Mouse (Mus musculus) left cerebral cortex, adult 2 months (tissue): ENCODE measurements around the gene Borcs6. TPM values are rescaled to one million over a fixed set of nuclear protein-coding genes. Genes with fewer than 3 reads are reported as not detected.

Experiments used
- DNase-seq, 2 experiments: peaks; one replicate each; pipeline ENCODE4 v3.0.0; 2021 to 2022; ENCODE audit warnings: low spot score in 2 of 2, mixed read lengths in 1 of 2; ENCODE audit errors: extremely low spot score in 1 of 2
- H3K27ac ChIP-seq: fragments of 200-600 bp; 2 replicates; pipeline ENCODE4 v1.8.1; 2022
- H3K4me3 ChIP-seq: fragments of 200-600 bp; 2 replicates; pipeline ENCODE4 v1.8.1; 2022
- CTCF ChIP-seq: fragments of 200-600 bp; IDR thresholded peaks from 2 replicates; pipeline ENCODE4 v1.8.1; 2022; ENCODE audit warnings: antibody characterized with exemption, mild to moderate bottlenecking, moderate library complexity
- intact Hi-C: fragments of 180-260 bp; cut with DNase I; formaldehyde crosslinking; loops from one replicate; pipeline ENCODE4 v1.15.1; 2025
- total RNA-seq, 2 experiments: library from RNA; stranded (reverse); gene quantifications; 2 replicates each; pipeline ENCODE4 v1.2.3; 2021

The Borcs6 gene
- total RNA-seq, 2 experiments from 2014 or later, result 31.1 to 33.8 TPM

DNA sequence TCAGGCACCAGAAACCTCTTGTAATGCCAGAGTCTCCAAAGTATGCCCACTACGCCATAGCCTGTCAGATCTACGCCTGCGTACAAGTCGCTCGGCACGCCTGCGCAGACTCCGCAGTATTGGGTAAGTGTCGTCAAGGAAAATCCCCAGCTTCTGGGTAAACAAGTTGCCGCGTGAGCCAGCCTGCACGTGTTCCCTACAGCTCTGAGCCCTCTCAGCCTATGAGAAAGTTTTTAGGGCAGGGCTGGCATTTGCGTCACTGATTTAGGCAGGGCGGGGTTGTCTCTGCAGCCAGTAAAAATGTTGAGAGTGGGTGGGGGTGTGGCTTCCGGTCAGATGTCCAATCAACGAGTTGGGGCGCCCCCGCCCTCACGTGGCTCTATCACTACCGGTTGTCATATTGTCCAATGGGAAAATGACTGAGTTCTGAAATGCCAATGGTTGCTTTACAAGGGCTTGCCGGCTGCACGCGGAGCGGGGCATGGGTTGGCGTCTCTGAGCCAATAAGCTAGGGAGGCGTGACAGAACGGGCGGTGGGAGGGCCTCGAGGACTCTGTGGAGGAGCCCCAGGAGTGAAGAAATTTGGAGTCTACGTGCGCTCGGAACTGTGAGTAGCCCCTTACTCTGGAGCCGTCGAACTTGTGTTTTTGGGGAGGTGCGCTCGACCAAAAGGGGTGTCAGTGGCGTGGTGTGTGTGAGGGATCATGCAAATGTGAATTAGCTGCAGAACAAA lies 35.3 kb downstream of the Borcs6 start, which contains the start of gene Per1:
TSS of gene Per1 (plus strand) at position 521 of the 733 bp plus-strand sequence.
- intact Hi-C loops, result loop anchor here (5.0 kb wide), 1 partner anchor 317 kb away; the partner anchor contains the start of gene Kdm6b
- TF ChIP-seq CTCF, result no peak
- Histone ChIP-seq H3K27ac (peak within 1 kb of the TSS; percentile 99), H3K4me3 (peak within 1 kb of the TSS; percentile 87)
- peak; percentile 98 to 100 for DNase-seq

DNA sequence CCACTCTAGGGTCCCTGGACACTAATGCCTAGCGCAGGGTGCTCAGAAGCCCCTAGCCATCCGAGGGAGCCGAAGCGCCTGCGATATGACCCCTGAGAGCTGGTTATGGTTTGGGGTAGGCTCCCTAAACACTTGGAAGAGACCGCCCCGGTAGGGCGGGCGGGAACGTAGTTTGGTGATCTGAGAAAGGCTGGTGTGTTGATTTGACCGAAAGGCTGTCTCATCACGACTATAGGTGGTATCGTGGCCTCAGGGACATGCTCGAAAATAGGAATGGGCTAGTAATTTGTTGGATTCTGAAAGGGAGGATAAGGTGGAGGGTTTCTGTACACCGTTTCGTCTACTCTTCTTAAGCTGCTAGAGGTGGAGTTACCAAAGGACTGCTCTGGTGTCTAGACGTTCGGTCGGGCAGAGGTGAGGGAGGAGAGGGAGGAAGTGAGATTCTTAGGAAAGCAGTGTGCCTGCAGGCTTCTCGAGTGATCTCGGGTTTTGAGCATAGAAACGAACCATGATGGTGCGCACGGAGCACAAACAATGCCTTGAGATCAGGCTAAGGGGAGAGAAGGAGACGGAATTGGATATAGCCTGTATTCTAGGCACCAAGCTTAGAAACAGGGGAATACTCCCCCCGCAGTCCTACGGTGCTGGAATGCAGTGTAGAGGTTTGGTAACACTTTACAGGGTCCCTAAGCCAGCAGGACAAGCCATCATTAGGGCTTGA lies 36.2 kb downstream of the Borcs6 start:
- no peak for TF ChIP-seq CTCF
- intact Hi-C loops, result loop anchor here (5.0 kb wide), 1 partner anchor 317 kb away; the partner anchor contains the start of gene Kdm6b
- Histone ChIP-seq H3K4me3 (peak overlapping the region; percentile 87), H3K27ac (peak overlapping the region; percentile 99)
- no peak for DNase-seq

DNA sequence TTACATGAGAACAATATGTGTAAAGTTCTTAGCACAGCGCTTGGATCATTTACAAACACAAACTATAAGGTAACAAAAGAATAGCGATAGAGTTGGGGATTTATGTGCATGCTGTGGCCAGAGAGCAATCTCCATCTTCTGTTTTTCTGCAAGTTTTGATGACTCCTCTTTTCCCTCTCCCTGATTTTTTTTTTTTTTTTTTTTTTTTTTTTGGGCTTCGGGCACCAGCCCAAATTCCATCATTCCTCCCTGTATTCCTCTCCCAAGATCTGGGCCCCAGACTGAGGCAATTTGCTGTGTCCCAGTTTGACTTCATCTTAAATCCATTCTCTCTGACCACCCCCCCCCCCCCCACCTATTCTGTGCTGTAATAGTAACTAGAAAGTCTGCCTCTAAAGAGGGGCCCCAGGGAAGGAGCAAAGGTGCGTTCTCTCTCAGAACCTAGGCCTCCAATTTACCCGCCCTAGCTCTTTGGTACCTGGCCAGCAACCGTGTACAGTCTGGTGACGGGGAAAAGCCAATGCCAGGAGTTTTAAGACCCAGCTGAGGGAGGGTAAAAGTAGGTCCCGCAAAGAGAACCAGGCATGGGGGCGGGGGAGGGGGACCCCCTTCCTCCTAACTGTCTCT lies 37.0 kb downstream of the Borcs6 start:
- no peak for TF ChIP-seq CTCF
- intact Hi-C loops, result loop anchor here (5.0 kb wide), 1 partner anchor 316 kb away; the partner anchor contains the start of gene Kdm6b
- H3K4me3 ChIP-seq, result peak overlapping the region; percentile 87
- peak overlapping the region; percentile 99 for H3K27ac ChIP-seq
- no peak for DNase-seq

DNA sequence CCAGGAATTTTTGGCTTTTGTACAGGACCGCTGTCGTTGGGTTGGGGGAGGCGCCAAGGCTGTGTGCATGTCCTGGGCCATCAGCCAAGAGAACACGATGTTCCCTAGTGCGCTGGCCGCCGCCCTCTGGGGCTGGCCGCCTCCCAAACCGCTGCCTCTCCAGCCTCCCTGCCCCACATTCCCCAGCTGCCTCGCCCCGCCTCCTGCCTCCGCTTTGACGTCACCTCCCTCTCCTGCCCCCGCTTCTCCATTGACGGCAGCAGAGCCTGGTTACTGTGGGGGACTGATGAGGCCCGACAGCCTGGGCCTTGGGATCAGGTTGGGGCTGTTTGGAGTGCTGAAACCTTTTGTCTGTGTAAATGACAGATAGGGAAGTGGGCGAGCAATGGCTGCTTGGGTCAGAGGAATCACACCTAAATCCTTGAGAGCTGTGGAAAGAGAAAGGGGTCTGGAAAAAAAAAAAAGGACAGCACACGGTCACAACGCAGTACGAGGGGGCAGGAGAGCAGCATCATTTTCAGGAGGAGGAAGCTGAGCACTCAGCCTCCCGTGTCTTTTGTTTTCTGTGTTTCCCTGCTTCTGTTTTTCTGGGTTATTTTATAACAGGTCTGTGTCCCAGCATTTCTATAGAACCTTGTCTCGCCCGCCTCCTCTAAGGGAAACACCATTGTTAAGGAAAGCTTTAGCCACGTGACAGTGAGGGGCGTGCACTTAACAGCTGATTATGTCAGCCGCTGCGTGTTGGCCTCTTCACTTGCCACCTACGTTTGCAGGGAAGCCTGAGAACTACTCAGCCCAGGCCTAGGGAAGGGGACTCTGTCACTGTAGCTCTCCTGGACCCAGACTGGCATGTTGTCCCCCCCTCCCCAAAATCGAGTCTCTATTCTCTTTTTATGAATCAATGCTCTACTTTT lies 37.7 kb downstream of the Borcs6 start:
- DNase-seq, result peak; percentile 96 to 98
- peak overlapping the region; percentile 87 for H3K4me3 ChIP-seq
- no peak for TF ChIP-seq CTCF
- intact Hi-C loops, result loop anchor here (5.0 kb wide), 1 partner anchor 315 kb away; the partner anchor contains the start of gene Kdm6b
- H3K27ac ChIP-seq, result peak overlapping the region; percentile 99

DNA sequence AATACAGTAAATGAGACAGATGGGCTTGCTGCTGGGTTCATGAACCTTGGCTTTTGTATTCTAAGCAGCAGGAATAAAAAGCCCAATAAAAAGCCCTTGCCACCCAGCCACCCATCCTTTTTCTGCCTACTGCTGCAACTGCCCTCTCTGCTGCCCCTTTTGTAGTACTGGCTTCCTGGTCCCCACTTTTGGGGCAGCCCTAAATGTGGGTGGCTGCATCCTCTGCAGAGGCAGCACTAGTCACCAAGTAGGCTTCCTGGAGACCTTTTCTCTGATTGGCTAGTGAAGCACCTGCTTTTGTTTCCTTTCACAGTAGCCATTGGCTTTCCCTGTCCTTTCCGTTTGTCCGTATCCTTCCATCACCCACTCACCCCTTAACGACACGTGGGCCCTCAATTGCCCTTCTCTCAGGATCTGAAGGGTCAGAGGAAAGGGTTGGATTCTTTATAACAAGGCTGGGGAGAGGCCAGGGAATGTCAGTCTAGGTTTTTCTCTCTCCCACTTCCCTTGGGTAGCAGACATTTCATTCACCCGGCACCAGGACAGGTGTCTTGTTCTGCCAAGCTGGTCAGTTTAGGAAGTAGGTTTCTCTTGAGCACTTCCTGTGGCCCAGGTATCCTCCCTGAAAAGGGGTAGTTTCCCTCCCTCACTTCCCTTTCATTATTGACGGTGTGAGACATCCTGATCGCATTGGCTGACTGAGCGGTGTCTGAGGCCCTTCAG lies 38.7 kb downstream of the Borcs6 start:
- Histone ChIP-seq H3K27ac (peak overlapping the region; percentile 99), H3K4me3 (peak overlapping the region; percentile 87)
- TF ChIP-seq CTCF, result no peak
- intact Hi-C loops, result loop anchor here (5.0 kb wide), 1 partner anchor 314 kb away; the partner anchor contains the start of gene Kdm6b
- DNase-seq, result no peak

DNA sequence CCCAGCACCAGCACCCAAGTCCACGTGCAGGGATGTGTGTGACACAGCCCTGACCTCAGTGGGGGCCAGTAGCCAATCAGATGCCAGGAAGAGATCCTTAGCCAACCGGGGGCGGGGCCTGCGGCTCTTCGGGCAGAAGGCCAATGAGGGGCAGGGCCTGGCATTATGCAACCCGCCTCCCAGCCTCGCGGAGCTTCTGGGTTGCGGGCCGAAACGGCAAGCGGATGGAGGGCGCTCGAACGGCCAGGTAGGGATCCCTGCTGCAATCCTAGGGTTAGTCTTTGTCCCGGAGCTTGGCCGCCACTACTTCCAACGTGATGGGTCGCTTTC lies 39.2 kb downstream of the Borcs6 start:
- H3K27ac ChIP-seq, result peak overlapping the region; percentile 99
- H3K4me3 ChIP-seq, result peak overlapping the region; percentile 87
- TF ChIP-seq CTCF, result no peak
- DNase-seq, result peak; percentile 96 to 97
- intact Hi-C loops, result loop anchor here (5.0 kb wide), 1 partner anchor 314 kb away; the partner anchor contains the start of gene Kdm6b

DNA sequence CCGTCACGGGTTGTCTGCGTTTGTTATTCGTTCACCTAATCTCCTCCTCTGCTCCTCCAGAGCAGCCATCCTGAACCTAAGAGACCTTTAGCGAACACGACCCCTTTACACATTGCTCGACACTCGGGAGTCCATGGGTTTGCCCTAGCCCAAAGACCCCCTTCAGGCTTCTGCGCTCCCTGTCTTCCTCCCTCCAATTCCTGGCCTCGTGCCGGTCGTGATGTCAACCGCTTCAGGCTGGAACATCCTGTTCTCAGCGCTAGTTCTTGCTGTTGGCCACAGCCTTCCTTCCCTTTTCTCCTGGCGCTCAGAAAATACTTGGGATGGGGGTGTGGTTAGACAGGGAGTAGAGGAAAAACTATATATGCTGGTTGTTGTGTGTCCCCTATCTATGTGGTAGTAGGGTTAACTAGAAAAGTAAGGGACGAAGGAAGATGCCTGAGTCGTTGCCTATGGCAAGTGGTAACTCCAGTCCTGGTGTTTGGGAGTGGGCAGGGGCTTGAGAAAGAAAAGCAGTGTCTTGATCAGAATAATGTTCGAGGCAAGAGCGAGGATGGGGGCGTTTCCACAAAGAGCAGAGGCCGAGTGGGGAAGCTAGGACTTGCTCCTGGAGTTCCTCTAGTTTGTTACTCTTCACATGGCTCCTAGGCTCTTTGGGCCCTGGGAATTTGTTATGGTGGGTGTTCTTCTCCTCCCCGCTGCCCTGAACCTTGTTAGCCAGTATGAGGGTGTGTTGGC lies 39.8 kb downstream of the Borcs6 start:
- TF ChIP-seq CTCF, result no peak
- H3K27ac ChIP-seq, result peak overlapping the region; percentile 99
- intact Hi-C loops, result loop anchor here (5.0 kb wide), 1 partner anchor 313 kb away; the partner anchor contains the start of gene Kdm6b
- peak overlapping the region; percentile 87 for H3K4me3 ChIP-seq
- DNase-seq, result no peak

DNA sequence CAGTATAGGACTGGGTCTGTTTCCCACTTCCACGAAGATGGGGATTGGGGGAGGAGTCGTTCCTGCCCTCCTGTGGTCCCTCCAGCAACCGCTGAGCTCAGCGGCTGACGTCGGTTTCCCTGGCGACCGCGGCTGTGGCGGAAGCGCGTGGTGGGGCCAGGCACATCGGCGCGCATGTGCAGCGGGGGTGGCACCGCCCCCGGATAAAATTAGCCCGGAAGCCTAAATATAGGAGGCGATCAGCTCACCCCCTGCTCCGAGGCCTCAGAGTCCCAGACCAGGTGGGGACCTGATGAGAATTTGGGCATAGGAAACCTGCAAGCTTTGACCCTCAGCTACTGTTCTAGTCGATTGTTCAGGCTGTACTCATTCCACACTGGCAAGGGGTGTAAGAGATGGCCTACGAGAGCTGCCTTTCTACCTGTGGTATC lies 40.4 kb downstream of the Borcs6 start:
- Histone ChIP-seq H3K4me3 (peak overlapping the region; percentile 87), H3K27ac (peak overlapping the region; percentile 99)
- peak; percentile 18 for TF ChIP-seq CTCF
- intact Hi-C loops, result loop anchor here (5.0 kb wide), 1 partner anchor 312 kb away; the partner anchor contains the start of gene Kdm6b
- peak; percentile 93 to 94 for DNase-seq

DNA sequence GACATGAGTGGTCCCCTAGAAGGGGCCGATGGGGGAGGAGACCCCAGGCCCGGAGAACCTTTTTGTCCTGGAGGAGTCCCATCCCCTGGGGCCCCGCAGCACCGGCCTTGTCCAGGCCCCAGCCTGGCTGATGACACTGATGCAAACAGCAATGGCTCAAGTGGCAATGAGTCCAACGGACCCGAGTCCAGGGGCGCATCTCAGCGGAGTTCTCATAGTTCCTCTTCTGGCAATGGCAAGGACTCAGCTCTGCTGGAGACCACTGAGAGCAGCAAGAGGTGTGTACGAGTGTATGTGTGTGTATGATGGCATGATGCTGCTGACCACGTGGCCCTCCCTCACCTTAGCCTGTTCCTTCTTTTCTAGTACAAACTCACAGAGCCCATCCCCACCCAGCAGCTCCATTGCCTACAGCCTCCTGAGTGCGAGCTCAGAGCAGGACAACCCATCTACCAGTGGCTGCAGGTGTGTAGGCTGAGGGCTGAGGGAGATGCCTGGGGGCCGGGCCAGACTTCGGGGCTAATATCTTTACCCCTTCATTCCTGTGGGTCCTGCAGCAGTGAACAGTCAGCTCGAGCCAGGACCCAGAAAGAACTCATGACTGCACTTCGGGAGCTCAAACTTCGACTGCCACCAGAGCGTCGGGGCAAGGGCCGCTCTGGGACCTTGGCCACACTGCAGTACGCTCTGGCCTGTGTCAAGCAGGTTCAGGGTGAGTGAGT lies 41.3 kb downstream of the Borcs6 start:
- intact Hi-C loops, result no loop called here
- DNase-seq, result no peak
- TF ChIP-seq CTCF, result no peak
- Histone ChIP-seq H3K27ac (peak overlapping the region; percentile 99), H3K4me3 (peak overlapping the region; percentile 87)
